21 mouse cellular contexts compared by ENCODE assay signal in the genomic region with DNA sequence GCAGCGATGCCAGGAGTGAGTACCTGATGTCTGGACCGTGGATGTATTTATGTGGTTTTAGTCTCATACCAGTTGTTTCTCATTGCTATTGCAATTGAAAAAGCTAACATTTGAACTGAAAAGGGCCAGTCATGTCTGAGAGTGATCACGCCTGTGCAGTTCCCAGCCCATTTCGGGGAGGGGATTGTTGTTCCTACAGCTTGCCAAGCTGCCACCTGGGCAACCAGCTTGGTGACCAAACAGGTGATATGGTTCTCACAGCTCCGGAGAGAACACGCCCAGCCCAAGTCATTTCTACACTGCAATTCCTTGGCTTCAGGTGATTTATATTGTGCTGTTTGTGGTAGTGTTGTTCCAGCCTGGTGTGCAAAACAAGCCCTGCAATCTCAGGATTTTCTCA.
DNase-seq lines count a peak whose midpoint lies in the region; ATAC-seq and TF ChIP-seq lines count a peak whose summit lies in the region.
"Had no signal": no experiment of that assay in that cellular context is flagged by ENCODE, and none has a peak within 500 bp of the region (broad histone marks: within the 10 kb centered on the region; RNA-seq: fewer than 3 reads in every experiment).

No protein-coding gene starts in this region.

- H3K27me3 ChIP-seq in intestine, embryonic 15.5 days (replicated peaks), result no peaks in the 10 kb centered on the region
- H3K27me3 ChIP-seq in intestine, postnatal 0 days (replicated peaks; ENCODE audit: control insufficient read depth, insufficient read depth, low read length), result no peaks in the 10 kb centered on the region
- H3K27me3 ChIP-seq in lung, postnatal 0 days (replicated peaks; ENCODE audit: insufficient read depth, low read length), result no peaks in the 10 kb centered on the region
- no peaks in the 10 kb centered on the region for H3K27me3 ChIP-seq in stomach, postnatal 0 days (ENCODE audit: control insufficient read depth, insufficient read depth, low read length)
- H3K27me3 ChIP-seq: embryonic facial prominence, embryonic 13.5 days; forebrain, embryonic 12.5 days; liver, embryonic 15.5 days; neural tube, embryonic 12.5 days had no signal

- H3K27ac ChIP-seq in intestine, embryonic 15.5 days, result no peak overlapping the region
- H3K27ac ChIP-seq in intestine, postnatal 0 days (ENCODE audit: low read depth, low read length), result no peak overlapping the region; the same call in 1 of the 2 replicates
- H3K27ac ChIP-seq in lung, postnatal 0 days (ENCODE audit: low read length), result 0 out of 2 replicates have a peak overlapping the region, but pooled peaks have one; percentile 3
- peak overlapping the region; percentile 71; the same call in 1 of the 2 replicates for H3K27ac ChIP-seq in stomach, postnatal 0 days (replicated peaks)
- no peak overlapping the region for H3K27ac ChIP-seq in left cerebral cortex, adult 2 months
- H3K27ac ChIP-seq: embryonic facial prominence, embryonic 13.5 days; forebrain, embryonic 12.5 days; hindbrain, embryonic 10.5 days; hindbrain, postnatal 0 days; limb, embryonic 10.5 days; liver, embryonic 15.5 days; neural tube, embryonic 12.5 days had no signal

- peak; percentile 66 for ATAC-seq in intestine, embryonic 15.5 days
- ATAC-seq in intestine, postnatal 0 days, result no peak
- ATAC-seq in lung, postnatal 0 days, result peak; percentile 55
- ATAC-seq in stomach, postnatal 0 days (ENCODE audit: low FRiP score, low TSS enrichment), result peak; percentile 85
- ATAC-seq: hindbrain, postnatal 0 days had no signal

- no peak overlapping the region for H3K4me3 ChIP-seq in intestine, embryonic 15.5 days (replicated peaks)
- no peak overlapping the region for H3K4me3 ChIP-seq in intestine, postnatal 0 days (ENCODE audit: low read depth, low read length)
- no peak overlapping the region for H3K4me3 ChIP-seq in lung, postnatal 0 days (ENCODE audit: low read depth, low read length)
- H3K4me3 ChIP-seq in lung, adult 2 months (replicated peaks; ENCODE audit: extremely low read depth, low read depth, low read length), result no peak overlapping the region
- no peak overlapping the region for H3K4me3 ChIP-seq in stomach, postnatal 0 days (ENCODE audit: low read depth, low read length)
- H3K4me3 ChIP-seq in left cerebral cortex, adult 2 months, result no peak overlapping the region
- H3K4me3 ChIP-seq: embryonic facial prominence, embryonic 13.5 days; erythroblast, embryonic 14.5 days; forebrain, embryonic 12.5 days; hindbrain, embryonic 10.5 days; limb, embryonic 10.5 days; liver, embryonic 15.5 days; neural tube, embryonic 12.5 days had no signal

- H3K4me1 ChIP-seq in intestine, embryonic 15.5 days (replicated peaks), result 0 out of 2 replicates have a peak, but pooled peaks cover 3% of the 10 kb centered on the region
- peaks cover 9% of the 10 kb centered on the region; the same call in 1 of the 2 replicates for H3K4me1 ChIP-seq in intestine, postnatal 0 days (replicated peaks; ENCODE audit: control insufficient read depth, insufficient read depth, low read length)
- peaks cover 3% of the 10 kb centered on the region; the same call in 1 of the 2 replicates for H3K4me1 ChIP-seq in lung, postnatal 0 days (ENCODE audit: insufficient read depth, low read depth, low read length)
- peaks cover 9% of the 10 kb centered on the region for H3K4me1 ChIP-seq in lung, adult 2 months (ENCODE audit: control insufficient read depth, insufficient read depth, low read length)
- H3K4me1 ChIP-seq in stomach, postnatal 0 days (replicated peaks; ENCODE audit: control insufficient read depth, insufficient read depth), result no peaks in the 10 kb centered on the region; the same call in 1 of the 2 replicates
- H3K4me1 ChIP-seq: embryonic facial prominence, embryonic 13.5 days; forebrain, embryonic 12.5 days; hindbrain, embryonic 10.5 days; liver, embryonic 15.5 days; neural tube, embryonic 12.5 days had no signal

- no peak for DNase-seq in lung, postnatal 0 days (ENCODE audit: low spot score)
- no peak for DNase-seq in lung, adult 2 months
- DNase-seq in large intestine, adult 2 months (ENCODE audit: low read depth, low spot score), result peak; percentile 75
- peak; percentile 75 for DNase-seq in stomach, postnatal 0 days (ENCODE audit: low spot score)
- DNase-seq in left cerebral cortex, adult 2 months (ENCODE audit: extremely low spot score in 1 of 2, low spot score in 2 of 2), result no peak
- DNase-seq in urinary bladder, postnatal 10 days (ENCODE audit: low spot score), result no peak
- DNase-seq: cerebellum, adult 2 months; cerebellum, postnatal 36 days; liver; midbrain, embryonic 14.5 days had no signal

- intact Hi-C loops in left cerebral cortex, adult 2 months (cut with DNase I), result loop anchor here (1.0 to 5.0 kb wide), 2 partner anchors 36 to 193 kb away; a partner anchor contains a TSS

- H3K9me3 ChIP-seq in intestine, embryonic 15.5 days, result no peaks in the 10 kb centered on the region
- no peaks in the 10 kb centered on the region for H3K9me3 ChIP-seq in intestine, postnatal 0 days (ENCODE audit: control insufficient read depth)
- H3K9me3 ChIP-seq in lung, postnatal 0 days (ENCODE audit: low read length), result no peaks in the 10 kb centered on the region
- H3K9me3 ChIP-seq in stomach, postnatal 0 days (ENCODE audit: control insufficient read depth, low read length), result no peaks in the 10 kb centered on the region
- H3K9me3 ChIP-seq: embryonic facial prominence, embryonic 13.5 days; forebrain, embryonic 12.5 days; hindbrain, embryonic 10.5 days; limb, embryonic 10.5 days; liver, embryonic 15.5 days; neural tube, embryonic 12.5 days had no signal

- no peak for TF ChIP-seq POLR2A in lung, adult 2 months (IDR thresholded peaks at IDR 0.05; ENCODE audit: borderline replicate concordance, extremely low read depth, low read depth, low read length)

- H3K4me2 ChIP-seq in intestine, embryonic 15.5 days (replicated peaks), result no peak overlapping the region
- H3K4me2 ChIP-seq in intestine, postnatal 0 days (replicated peaks; ENCODE audit: low read depth), result no peak overlapping the region
- no peak overlapping the region for H3K4me2 ChIP-seq in lung, postnatal 0 days (replicated peaks; ENCODE audit: low read depth, low read length)
- no peak overlapping the region for H3K4me2 ChIP-seq in stomach, postnatal 0 days (replicated peaks; ENCODE audit: low read depth)
- H3K4me2 ChIP-seq: embryonic facial prominence, embryonic 13.5 days; forebrain, embryonic 12.5 days; heart, embryonic 11.5 days; liver, embryonic 15.5 days; neural tube, embryonic 12.5 days had no signal

- no peak for TF ChIP-seq EP300 in lung, postnatal 0 days (IDR thresholded peaks at IDR 0.05)
- no peak for TF ChIP-seq EP300 in stomach, postnatal 0 days (optimal IDR thresholded peaks at IDR 0.05)

- TF ChIP-seq CTCF in intestine, postnatal 0 days (IDR thresholded peaks at IDR 0.05; ENCODE audit: low read depth), result no peak
- TF ChIP-seq CTCF in lung, postnatal 0 days (IDR thresholded peaks at IDR 0.05), result no peak
- TF ChIP-seq CTCF in lung, adult 2 months (IDR thresholded peaks at IDR 0.05; ENCODE audit: insufficient read depth, low read length), result no peak
- no peak for TF ChIP-seq CTCF in stomach, postnatal 0 days (IDR thresholded peaks at IDR 0.05; ENCODE audit: low read depth)
- TF ChIP-seq CTCF in left cerebral cortex, adult 2 months (IDR thresholded peaks at IDR 0.05), result no peak

- no peak overlapping the region for H3K9ac ChIP-seq in intestine, embryonic 15.5 days
- H3K9ac ChIP-seq in intestine, postnatal 0 days (ENCODE audit: low read depth, low read length), result no peak overlapping the region
- no peak overlapping the region for H3K9ac ChIP-seq in lung, postnatal 0 days (replicated peaks; ENCODE audit: low read depth)
- no peak overlapping the region for H3K9ac ChIP-seq in stomach, postnatal 0 days (ENCODE audit: low read length)
- H3K9ac ChIP-seq: embryonic facial prominence, embryonic 13.5 days; forebrain, embryonic 12.5 days; liver, embryonic 15.5 days; neural tube, embryonic 12.5 days had no signal

- H3K36me3 ChIP-seq in intestine, embryonic 15.5 days, result no peaks in the 10 kb centered on the region
- no peaks in the 10 kb centered on the region for H3K36me3 ChIP-seq in intestine, postnatal 0 days (ENCODE audit: control insufficient read depth, insufficient read depth)
- H3K36me3 ChIP-seq in lung, postnatal 0 days (ENCODE audit: insufficient read depth, low read length), result no peaks in the 10 kb centered on the region
- no peaks in the 10 kb centered on the region for H3K36me3 ChIP-seq in stomach, postnatal 0 days (ENCODE audit: control insufficient read depth, insufficient read depth, low read length)
- H3K36me3 ChIP-seq: embryonic facial prominence, embryonic 13.5 days; forebrain, embryonic 12.5 days; hindbrain, embryonic 10.5 days; limb, embryonic 10.5 days; liver, embryonic 15.5 days; neural tube, embryonic 12.5 days had no signal

- WGBS in intestine, embryonic 15.5 days, result 65% methylated on average over 6 of the region's 6 CpGs
- WGBS in intestine, postnatal 0 days, result 55% methylated on average over 6 of the region's 6 CpGs
- 65% methylated on average over 6 of the region's 6 CpGs for WGBS in lung, postnatal 0 days
- WGBS in lung, adult 2 months, result 66% methylated on average over 6 of the region's 6 CpGs
- WGBS in large intestine, adult 2 months, result 35% methylated on average over 6 of the region's 6 CpGs
- WGBS in stomach, postnatal 0 days, result 64% methylated on average over 6 of the region's 6 CpGs

Comparison
In these comparisons a context has a peak if more than half of its experiments do, and no peak if none do; other contexts are left out.
1. H3K27ac ChIP-seq: peak in lung, postnatal 0 days (single experiment) and stomach, postnatal 0 days (single experiment); none in intestine, embryonic 15.5 days (single experiment), intestine, postnatal 0 days (single experiment) and left cerebral cortex, adult 2 months (single experiment).
2. DNase-seq: peak in large intestine, adult 2 months (single experiment) and stomach, postnatal 0 days (single experiment); none in lung, postnatal 0 days (single experiment), lung, adult 2 months (single experiment), left cerebral cortex, adult 2 months (0 of 2) and urinary bladder, postnatal 10 days (single experiment).